Mouse (Mus musculus) lung, postnatal 0 days (tissue): ENCODE data around the gene Arrdc4. TPM values are rescaled to one million over a fixed set of nuclear protein-coding genes. Genes with fewer than 3 reads are reported as not detected.

Source experiments
- ATAC-seq: fragments of 200-750 bp; cut with Nextera tagmentation; 2 replicates; pipeline ENCODE4 v1.8.0; 2017; ENCODE audit warnings: moderate library complexity
- DNase-seq: peaks from one replicate; pipeline ENCODE4 v3.0.0-alpha.2; 2016; ENCODE audit warnings: low spot score
- H3K27ac ChIP-seq: fragments of 300-500 bp; sonication (generic); 2 replicates; pipeline ENCODE4 v1.5.1; 2014; ENCODE audit warnings: antibody characterized with exemption, mild to moderate bottlenecking, low read length, mixed read lengths
- H3K27me3 ChIP-seq: fragments of 300-500 bp; sonication (generic); replicated peaks from 2 replicates; pipeline ENCODE4 v1.6.1; 2014; ENCODE audit warnings: low read length, mixed read lengths; ENCODE audit not compliant: insufficient read depth
- H3K36me3 ChIP-seq: fragments of 300-500 bp; sonication (generic); 2 replicates; pipeline ENCODE4 v1.6.1; 2014; ENCODE audit warnings: low read length, mixed read lengths; ENCODE audit not compliant: insufficient read depth
- H3K4me1 ChIP-seq: fragments of 300-500 bp; sonication (generic); 2 replicates; pipeline ENCODE4 v1.6.1; 2014; ENCODE audit warnings: antibody characterized with exemption, low read depth, low read length, mixed read lengths; ENCODE audit not compliant: insufficient read depth
- H3K4me2 ChIP-seq: fragments of 300-500 bp; sonication (generic); replicated peaks from 2 replicates; pipeline ENCODE4 v1.6.1; 2014; ENCODE audit warnings: low read depth, mild to moderate bottlenecking, low read length, moderate library complexity, mixed read lengths
- H3K4me3 ChIP-seq: fragments of 300-500 bp; sonication (generic); 2 replicates; pipeline ENCODE4 v1.5.1; 2014; ENCODE audit warnings: low read depth, low read length
- H3K9ac ChIP-seq: fragments of 300-500 bp; sonication (generic); replicated peaks from 2 replicates; pipeline ENCODE4 v1.6.1; 2014; ENCODE audit warnings: low read depth, mild to moderate bottlenecking
- H3K9me3 ChIP-seq: fragments of 300-500 bp; sonication (generic); 2 replicates; pipeline ENCODE4 v1.6.1; 2016; ENCODE audit warnings: low read length, mixed read lengths
- CTCF ChIP-seq: IDR thresholded peaks from 2 replicates; pipeline ENCODE4 v1.5.1; 2016; ENCODE audit warnings: antibody characterized with exemption, mild to moderate bottlenecking
- EP300 ChIP-seq: IDR thresholded peaks from 2 replicates; pipeline ENCODE4 v1.6.1; 2016; ENCODE audit warnings: antibody characterized with exemption, mild to moderate bottlenecking, control low read depth
- WGBS: fragments of 180-500 bp; shearing (Covaris S2); extraction: QIAGEN DNeasy Blood & Tissue Kit; methylation state at CpG from one replicate; pipeline ENCODE4 v1.1.7; 2014; 5-methylcytosine and 5-hydroxymethylcytosine counted together
- polyA plus RNA-seq: library from polyadenylated mRNA; unstranded; fragments of >200 nt; fragmentation: Nextera tagmentation; extraction: Ambion mirVana; gene quantifications from 2 replicates; pipeline ENCODE4 v1.2.1, GENCODE M21; 2015

Gene Arrdc4
- polyA plus RNA-seq, 1 experiment from 2014 or later: 34.6 TPM

DNA sequence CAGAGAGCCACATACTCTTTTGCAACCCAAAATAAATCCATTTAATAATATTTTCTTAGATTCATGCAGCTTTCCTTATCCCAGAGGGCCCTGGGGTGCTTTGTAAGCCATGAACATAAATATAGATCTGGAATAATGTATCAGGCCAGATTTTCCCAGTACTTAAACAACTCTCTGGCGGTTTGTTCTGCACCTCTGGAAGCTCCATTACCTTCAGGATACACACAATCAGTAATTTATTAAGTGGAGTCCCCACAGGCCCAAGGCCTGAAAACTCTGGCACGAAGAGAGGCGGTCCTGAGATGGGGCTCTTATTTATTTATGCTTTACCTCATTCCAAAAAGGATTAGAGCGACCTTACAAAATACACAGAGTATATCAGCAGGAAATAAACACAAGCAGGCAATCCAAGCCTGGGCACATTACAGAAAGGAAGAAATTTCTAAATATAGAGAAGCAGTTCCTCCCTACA is 61.9 kb downstream of the Arrdc4 start:
- Histone ChIP-seq H3K4me1 (no peaks in the 10 kb centered on the region; the same call in 1 of the 2 replicates), H3K9ac (no peak overlapping the region), H3K4me2 (no peak overlapping the region), H3K9me3 (no peaks in the 10 kb centered on the region), H3K36me3 (no peaks in the 10 kb centered on the region), H3K27me3 (no peaks in the 10 kb centered on the region), H3K4me3 (no peak overlapping the region), H3K27ac (no peak overlapping the region)
- ATAC-seq: peak; percentile 62
- TF ChIP-seq EP300 (peak; percentile 79), CTCF (no peak)
- WGBS: 18% methylated on average over 4 of the region's 4 CpGs
- DNase-seq: peak; percentile 38
